Mouse (Mus musculus): ENCODE data around the gene Tsnax. TPM values are rescaled to one million over a fixed set of nuclear protein-coding genes. Genes with fewer than 3 reads are reported as not detected.

The Tsnax gene
- polyA plus RNA-seq, 1 experiment from 2014 or later, result 208 TPM

GRCm38 (mm10) chr8:125069304-125069703, 56.5 kb downstream of the Tsnax start:
- Histone ChIP-seq H3K4me1 (ENCODE audit: control insufficient read depth, insufficient read depth, low read length) (no peaks in the 10 kb centered on the region), H3K27ac (ENCODE audit: low read depth, low read length) (no peak overlapping the region), H3K4me3 (ENCODE audit: low read depth, low read length) (no peak overlapping the region), H3K36me3 (ENCODE audit: control insufficient read depth, insufficient read depth, low read length) (no peaks in the 10 kb centered on the region), H3K9me3 (ENCODE audit: control insufficient read depth, low read length) (no peaks in the 10 kb centered on the region), H3K9ac (replicated peaks; ENCODE audit: low read depth, low read length) (no peak overlapping the region), H3K27me3 (ENCODE audit: control insufficient read depth, insufficient read depth, low read length) (no peaks in the 10 kb centered on the region), H3K4me2 (ENCODE audit: low read depth, low read length) (no peak overlapping the region)
- WGBS, result 81% methylated on average over 7 of the region's 7 CpGs
- ATAC-seq (ENCODE audit: low read depth), result no peak

GRCm38 (mm10) chr8:125069733-125070132, 56.9 kb downstream of the Tsnax start:
- no peak for ATAC-seq (ENCODE audit: low read depth)
- Histone ChIP-seq H3K4me3 (ENCODE audit: low read depth, low read length) (no peak overlapping the region), H3K36me3 (ENCODE audit: control insufficient read depth, insufficient read depth, low read length) (no peaks in the 10 kb centered on the region), H3K27me3 (ENCODE audit: control insufficient read depth, insufficient read depth, low read length) (no peaks in the 10 kb centered on the region), H3K9ac (replicated peaks; ENCODE audit: low read depth, low read length) (no peak overlapping the region), H3K27ac (ENCODE audit: low read depth, low read length) (no peak overlapping the region), H3K4me1 (ENCODE audit: control insufficient read depth, insufficient read depth, low read length) (no peaks in the 10 kb centered on the region), H3K9me3 (ENCODE audit: control insufficient read depth, low read length) (no peaks in the 10 kb centered on the region), H3K4me2 (ENCODE audit: low read depth, low read length) (no peak overlapping the region)
- WGBS, result 36% methylated on average over 6 of the region's 6 CpGs

- no peak overlapping the region for H3K4me3 ChIP-seq (ENCODE audit: low read depth, low read length)
- H3K4me1 ChIP-seq (ENCODE audit: control insufficient read depth, insufficient read depth, low read length), result 0 out of 2 replicates have a peak, but pooled peaks cover 3% of the 10 kb centered on the region
- no peaks in the 10 kb centered on the region for H3K36me3 ChIP-seq (ENCODE audit: control insufficient read depth, insufficient read depth, low read length)
- WGBS, result 92% methylated on average over 10 of the region's 10 CpGs
- H3K27me3 ChIP-seq (ENCODE audit: control insufficient read depth, insufficient read depth, low read length), result no peaks in the 10 kb centered on the region
- no peak for ATAC-seq (ENCODE audit: low read depth)
- no peak overlapping the region for H3K27ac ChIP-seq (ENCODE audit: low read depth, low read length)
- no peaks in the 10 kb centered on the region for H3K9me3 ChIP-seq (ENCODE audit: control insufficient read depth, low read length)
- no peak overlapping the region for H3K4me2 ChIP-seq (ENCODE audit: low read depth, low read length)
- no peak overlapping the region for H3K9ac ChIP-seq (replicated peaks; ENCODE audit: low read depth, low read length)
Measured at GRCm38 (mm10) chr8:125074141-125074540, 61.3 kb downstream of the Tsnax start.

GRCm38 (mm10) chr8:125074581-125074980, 61.8 kb downstream of the Tsnax start:
- ATAC-seq (ENCODE audit: low read depth), result no peak
- H3K27me3 ChIP-seq (ENCODE audit: control insufficient read depth, insufficient read depth, low read length), result no peaks in the 10 kb centered on the region
- H3K36me3 ChIP-seq (ENCODE audit: control insufficient read depth, insufficient read depth, low read length), result no peaks in the 10 kb centered on the region
- 0 out of 2 replicates have a peak, but pooled peaks cover 3% of the 10 kb centered on the region for H3K4me1 ChIP-seq (ENCODE audit: control insufficient read depth, insufficient read depth, low read length)
- H3K9ac ChIP-seq (replicated peaks; ENCODE audit: low read depth, low read length), result no peak overlapping the region
- H3K9me3 ChIP-seq (ENCODE audit: control insufficient read depth, low read length), result no peaks in the 10 kb centered on the region
- WGBS, result 85% methylated on average over 2 of the region's 2 CpGs
- H3K4me3 ChIP-seq (ENCODE audit: low read depth, low read length), result no peak overlapping the region
- no peak overlapping the region for H3K27ac ChIP-seq (ENCODE audit: low read depth, low read length)
- no peak overlapping the region for H3K4me2 ChIP-seq (ENCODE audit: low read depth, low read length)

GRCm38 (mm10) chr8:125075389-125075788, 62.6 kb downstream of the Tsnax start:
- no peak for ATAC-seq (ENCODE audit: low read depth)
- H3K27me3 ChIP-seq (ENCODE audit: control insufficient read depth, insufficient read depth, low read length), result no peaks in the 10 kb centered on the region
- no peaks in the 10 kb centered on the region for H3K9me3 ChIP-seq (ENCODE audit: control insufficient read depth, low read length)
- 79% methylated on average over 4 of the region's 4 CpGs for WGBS
- no peak overlapping the region for H3K27ac ChIP-seq (ENCODE audit: low read depth, low read length)
- H3K4me2 ChIP-seq (ENCODE audit: low read depth, low read length), result no peak overlapping the region
- H3K4me1 ChIP-seq (ENCODE audit: control insufficient read depth, insufficient read depth, low read length), result 0 out of 2 replicates have a peak, but pooled peaks cover 3% of the 10 kb centered on the region
- H3K4me3 ChIP-seq (ENCODE audit: low read depth, low read length), result no peak overlapping the region
- H3K9ac ChIP-seq (replicated peaks; ENCODE audit: low read depth, low read length), result no peak overlapping the region
- no peaks in the 10 kb centered on the region for H3K36me3 ChIP-seq (ENCODE audit: control insufficient read depth, insufficient read depth, low read length)

- Histone ChIP-seq H3K4me1 (ENCODE audit: control insufficient read depth, insufficient read depth, low read length) (peaks cover 7% of the 10 kb centered on the region; the same call in 1 of the 2 replicates), H3K27ac (ENCODE audit: low read depth, low read length) (no peak overlapping the region), H3K36me3 (ENCODE audit: control insufficient read depth, insufficient read depth, low read length) (no peaks in the 10 kb centered on the region), H3K4me3 (ENCODE audit: low read depth, low read length) (no peak overlapping the region), H3K27me3 (ENCODE audit: control insufficient read depth, insufficient read depth, low read length) (no peaks in the 10 kb centered on the region), H3K9ac (replicated peaks; ENCODE audit: low read depth, low read length) (no peak overlapping the region), H3K4me2 (ENCODE audit: low read depth, low read length) (no peak overlapping the region), H3K9me3 (ENCODE audit: control insufficient read depth, low read length) (no peaks in the 10 kb centered on the region)
- ATAC-seq (ENCODE audit: low read depth), result no peak
- WGBS, result 83% methylated on average over 8 of the region's 8 CpGs
Measured at GRCm38 (mm10) chr8:125077326-125077725, 64.5 kb downstream of the Tsnax start.

- Histone ChIP-seq H3K36me3 (ENCODE audit: control insufficient read depth, insufficient read depth, low read length) (no peaks in the 10 kb centered on the region), H3K4me2 (ENCODE audit: low read depth, low read length) (no peak overlapping the region)
- ATAC-seq (ENCODE audit: low read depth), result peak; percentile 34; the same call in 1 of the 2 replicates
Measured at GRCm38 (mm10) chr8:125078771-125079384, 66.1 kb downstream of the Tsnax start.

GRCm38 (mm10) chr8:125080388-125081344, 67.9 kb downstream of the Tsnax start:
- no peaks in the 10 kb centered on the region for H3K27me3 ChIP-seq (ENCODE audit: control insufficient read depth, insufficient read depth, low read length)
- 65% methylated on average over 19 of the region's 19 CpGs for WGBS
- no peak overlapping the region for H3K27ac ChIP-seq (ENCODE audit: low read depth, low read length)
- peaks cover 7% of the 10 kb centered on the region; the same call in 1 of the 2 replicates for H3K4me1 ChIP-seq (ENCODE audit: control insufficient read depth, insufficient read depth, low read length)
- no peak overlapping the region for H3K9ac ChIP-seq (replicated peaks; ENCODE audit: low read depth, low read length)
- no peaks in the 10 kb centered on the region for H3K36me3 ChIP-seq (ENCODE audit: control insufficient read depth, insufficient read depth, low read length)
- no peak overlapping the region for H3K4me3 ChIP-seq (ENCODE audit: low read depth, low read length)
- H3K9me3 ChIP-seq (ENCODE audit: control insufficient read depth, low read length), result no peaks in the 10 kb centered on the region
- no peak for ATAC-seq (ENCODE audit: low read depth)
- no peak overlapping the region for H3K4me2 ChIP-seq (ENCODE audit: low read depth, low read length)

More at GRCm38 (mm10) chr8:125078771-125079384, 66.1 kb downstream of the Tsnax start:
- H3K4me1 ChIP-seq (ENCODE audit: control insufficient read depth, insufficient read depth, low read length), result peaks cover 7% of the 10 kb centered on the region; the same call in 1 of the 2 replicates
- H3K27ac ChIP-seq (ENCODE audit: low read depth, low read length), result no peak overlapping the region
- H3K9ac ChIP-seq (replicated peaks; ENCODE audit: low read depth, low read length), result no peak overlapping the region
- H3K4me3 ChIP-seq (ENCODE audit: low read depth, low read length), result no peak overlapping the region
- no peaks in the 10 kb centered on the region for H3K9me3 ChIP-seq (ENCODE audit: control insufficient read depth, low read length)
- 45% methylated on average over 9 of the region's 9 CpGs for WGBS
- no peaks in the 10 kb centered on the region for H3K27me3 ChIP-seq (ENCODE audit: control insufficient read depth, insufficient read depth, low read length)

GRCm38 (mm10) chr8:125083746-125084145, 70.9 kb downstream of the Tsnax start:
- Histone ChIP-seq H3K36me3 (ENCODE audit: control insufficient read depth, insufficient read depth, low read length) (no peaks in the 10 kb centered on the region), H3K4me1 (ENCODE audit: control insufficient read depth, insufficient read depth, low read length) (peaks cover 4% of the 10 kb centered on the region; the same call in 1 of the 2 replicates), H3K27ac (ENCODE audit: low read depth, low read length) (peak overlapping the region; percentile 44; the same call in 1 of the 2 replicates), H3K4me2 (ENCODE audit: low read depth, low read length) (no peak overlapping the region), H3K27me3 (ENCODE audit: control insufficient read depth, insufficient read depth, low read length) (no peaks in the 10 kb centered on the region), H3K4me3 (ENCODE audit: low read depth, low read length) (no peak overlapping the region), H3K9me3 (ENCODE audit: control insufficient read depth, low read length) (no peaks in the 10 kb centered on the region), H3K9ac (replicated peaks; ENCODE audit: low read depth, low read length) (no peak overlapping the region)
- 62% methylated on average over 4 of the region's 4 CpGs for WGBS
- ATAC-seq (ENCODE audit: low read depth), result no peak

Measured in neural tube, embryonic 14.5 days (tissue).